Mouse (Mus musculus) small intestine, adult 2 months (tissue): Measurements from ENCODE around the gene Rad51c.

ENCODE experiments used
- CTCF ChIP-seq: fragments of 200-500 bp; IDR thresholded peaks from 2 replicates; pipeline ENCODE4 v1.5.1; 2012; ENCODE audit warnings: low read depth, mild to moderate bottlenecking, control low read depth, inconsistent platforms, low read length, moderate library complexity, mixed read lengths; ENCODE audit not compliant: insufficient replicate concordance, insufficient read length; ENCODE audit errors: extremely low read depth
- POLR2A ChIP-seq: fragments of 200-500 bp; IDR thresholded peaks from 2 replicates; pipeline ENCODE4 v1.6.1; 2012; ENCODE audit warnings: low read depth, mild to moderate bottlenecking, control low read depth, inconsistent platforms, low read length, moderate library complexity

GRCm38 (mm10) chr11:87398402-87398801, 6.4 kb downstream of the Rad51c start:
- TF ChIP-seq CTCF (no peak), POLR2A (no peak)
